Mouse (Mus musculus) Muller cell, postnatal 12 days (primary cell): ENCODE measurements around the gene Zdhhc21.

Experiments
- DNase-seq: peaks from one replicate; pipeline ENCODE4 v3.0.0-alpha.2; 2015; ENCODE audit errors: inconsistent ontology term

Zdhhc21 gene

DNA sequence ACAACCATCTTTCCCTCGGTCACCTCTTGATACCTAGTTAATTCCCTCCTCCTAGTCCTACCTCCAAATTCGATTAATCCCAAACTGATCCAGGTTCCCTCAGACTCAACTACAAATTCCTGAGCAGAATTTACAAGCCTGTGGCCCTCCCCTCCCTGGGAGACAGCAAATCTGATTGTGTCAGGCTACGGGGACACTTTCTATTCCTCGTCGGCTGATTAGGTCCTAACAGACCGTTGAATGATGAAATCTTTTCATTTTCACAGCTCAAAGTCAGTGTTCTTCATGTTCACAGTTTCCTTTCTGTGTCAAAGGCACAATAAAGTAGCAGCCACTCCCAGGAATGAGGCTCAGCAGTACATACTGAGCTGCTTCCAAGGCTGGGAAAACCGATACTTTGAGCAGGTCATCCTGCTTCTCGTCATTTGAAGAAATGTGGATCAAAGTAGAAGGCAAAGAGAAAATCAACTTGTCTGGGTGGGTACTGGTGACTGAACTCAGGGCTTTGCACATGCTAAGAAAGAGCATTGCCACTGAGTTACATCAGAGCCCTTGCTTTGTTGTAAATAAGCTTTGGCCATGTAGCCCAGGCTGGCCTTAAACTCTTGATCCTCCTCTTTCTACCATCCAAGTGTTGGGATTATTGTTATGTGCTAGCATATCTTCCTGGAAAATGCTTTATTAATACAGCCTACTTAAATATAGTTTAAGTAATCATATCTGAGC lies 5.4 kb upstream of the Zdhhc21 start:
- DNase-seq = no peak

DNA sequence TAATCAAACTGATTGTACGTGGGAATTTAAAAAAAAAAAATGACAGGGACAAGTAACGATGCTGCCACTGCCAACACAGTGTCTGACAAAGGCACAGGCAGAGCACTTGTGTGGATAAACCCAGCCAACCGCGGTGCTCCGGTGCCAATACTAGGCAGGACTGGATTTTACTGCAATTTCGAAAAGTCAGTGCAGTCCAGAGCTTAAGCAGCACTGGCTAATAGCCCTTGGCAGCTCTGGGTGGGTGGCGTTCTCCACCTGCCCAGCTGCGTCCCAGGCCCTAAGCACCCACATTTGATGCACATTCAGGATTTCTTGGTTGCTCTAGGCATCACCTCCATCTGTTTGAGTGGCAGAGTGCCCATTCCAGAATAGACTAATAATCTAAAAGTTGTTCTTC lies 3.6 kb upstream of the Zdhhc21 start:
- DNase-seq = no peak

DNA sequence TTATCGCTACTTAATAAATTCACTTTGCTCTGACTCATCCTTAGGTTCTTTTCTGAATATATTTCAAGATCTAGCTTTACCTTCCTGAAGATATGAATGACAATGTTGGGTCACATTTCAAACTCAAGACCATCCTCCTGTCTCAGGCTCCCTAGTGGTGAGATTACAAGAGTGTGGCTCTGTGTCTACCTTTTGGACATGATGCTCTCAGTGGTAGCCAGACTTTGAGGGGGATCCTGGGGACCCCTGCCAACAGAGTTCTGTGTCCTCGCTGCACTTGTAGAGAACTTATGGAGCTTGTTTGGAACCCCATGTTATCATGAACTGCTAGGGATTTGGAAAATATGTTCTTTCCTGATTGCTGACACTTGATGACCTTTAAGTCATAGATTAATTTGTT lies 1.7 kb upstream of the Zdhhc21 start:
- DNase-seq = no peak

- no peak for DNase-seq
Observed at GRCm38 (mm10) chr4:82860566-82860965, 808 bp upstream of the Zdhhc21 start.

DNA sequence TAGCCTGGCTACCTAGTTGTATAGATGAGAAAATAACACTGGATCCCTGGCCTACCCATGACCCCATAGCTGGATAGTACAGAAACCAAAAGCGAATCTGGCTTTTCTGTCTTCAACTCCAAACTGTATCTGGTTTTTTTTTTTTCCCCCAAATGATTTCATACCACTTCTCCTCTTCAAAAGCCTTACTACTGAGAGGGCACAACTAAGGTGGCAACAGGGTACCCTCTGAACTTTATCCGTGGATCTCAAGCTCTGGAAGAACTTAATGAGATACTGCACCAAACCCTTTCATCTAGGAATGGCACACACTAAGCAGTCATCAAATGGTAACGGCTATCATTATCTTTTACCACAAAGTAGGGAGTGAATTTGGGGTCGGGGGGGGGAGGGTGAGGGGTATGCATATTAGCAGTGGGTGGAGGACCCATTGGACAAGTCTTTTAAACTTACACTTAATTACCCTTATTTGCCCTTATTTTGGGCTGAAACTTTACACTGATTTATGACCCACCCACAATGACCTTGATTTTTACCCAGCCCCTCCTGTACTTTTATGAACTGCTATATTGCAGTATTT lies 1.2 kb downstream of the Zdhhc21 start:
- DNase-seq = no peak

DNA sequence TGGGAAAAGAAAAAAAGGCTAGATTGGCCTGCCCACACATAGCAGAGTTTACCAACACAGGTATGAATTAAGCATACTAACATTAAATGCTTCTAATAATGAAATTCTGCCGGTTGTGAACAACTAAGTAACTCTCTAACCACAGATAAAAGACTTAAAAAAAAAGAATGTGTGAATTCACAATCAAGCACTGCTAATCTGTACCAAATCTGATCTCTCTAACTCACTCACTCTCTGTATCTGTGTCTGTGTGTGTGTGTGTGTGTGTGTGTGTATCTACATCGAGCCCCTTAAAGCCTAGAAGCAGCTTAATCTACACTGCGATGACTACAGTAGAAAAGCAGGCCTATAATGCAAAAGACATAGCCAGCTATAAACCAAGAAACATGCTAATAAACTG lies 2.8 kb downstream of the Zdhhc21 start:
- no peak for DNase-seq

DNA sequence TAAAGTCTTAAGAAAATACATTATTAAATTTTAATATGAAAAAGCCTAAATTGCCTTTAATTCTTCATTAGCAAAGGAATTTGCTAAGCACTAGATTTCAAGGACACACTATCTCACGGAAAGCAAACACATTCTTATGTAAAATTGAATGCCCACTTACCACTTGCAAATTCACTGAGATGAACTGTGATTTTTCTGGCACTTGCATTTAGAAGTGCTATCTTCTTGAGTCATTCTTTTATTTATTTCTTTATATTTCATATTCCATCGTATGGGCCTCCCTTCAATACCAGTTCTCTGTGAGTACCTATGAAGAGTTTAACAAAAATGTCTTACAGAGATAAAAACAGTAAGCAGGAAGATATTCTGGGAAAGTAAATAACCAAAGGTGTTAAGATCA lies 5.9 kb downstream of the Zdhhc21 start:
- no peak for DNase-seq

GRCm38 (mm10) chr4:82848552-82849234 lies 11.1 kb downstream of the Zdhhc21 start:
- DNase-seq = no peak

- no peak for DNase-seq
Observed at GRCm38 (mm10) chr4:82837526-82838240, 22.1 kb downstream of the Zdhhc21 start.

DNA sequence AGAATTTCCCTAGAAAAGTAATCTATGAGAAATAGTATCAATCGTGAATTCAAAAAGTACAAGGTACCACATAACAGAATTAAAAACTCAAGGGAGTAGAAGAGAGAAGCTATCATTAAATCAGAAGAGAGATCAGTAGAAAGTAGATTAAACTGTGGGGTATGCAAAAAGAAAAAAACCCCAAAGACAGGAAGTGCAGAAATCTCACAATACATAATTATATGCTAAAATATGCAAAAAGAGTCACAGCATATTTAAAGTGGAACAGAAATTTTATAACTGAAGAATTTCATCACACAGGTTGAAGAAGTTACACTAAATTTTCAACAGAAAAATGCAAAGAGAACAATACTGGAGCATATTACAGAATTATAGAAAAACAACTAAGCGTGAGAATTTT lies 28.6 kb downstream of the Zdhhc21 start:
- DNase-seq = no peak

DNA sequence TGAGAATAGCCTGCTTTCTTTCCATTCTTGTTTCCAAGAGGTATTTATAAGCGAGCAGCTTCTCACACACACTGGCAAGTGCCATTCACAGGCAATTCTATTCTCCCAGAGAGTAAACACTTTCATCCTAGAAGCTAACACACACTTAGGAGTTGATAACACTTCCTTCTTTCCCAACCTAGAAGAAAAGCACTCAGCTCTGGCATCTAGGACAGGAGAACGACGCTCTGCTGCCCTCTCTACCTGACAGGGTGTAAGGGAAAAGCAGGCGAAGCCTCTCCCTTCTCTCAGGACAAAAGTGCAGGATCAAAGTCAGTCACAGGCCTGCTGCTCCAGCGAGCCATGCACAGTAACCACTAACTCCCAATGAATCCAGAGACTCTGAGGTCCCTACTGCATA lies 30.3 kb downstream of the Zdhhc21 start:
- no peak for DNase-seq

GRCm38 (mm10) chr4:82827001-82827400 lies 32.8 kb downstream of the Zdhhc21 start:
- no peak for DNase-seq

DNA sequence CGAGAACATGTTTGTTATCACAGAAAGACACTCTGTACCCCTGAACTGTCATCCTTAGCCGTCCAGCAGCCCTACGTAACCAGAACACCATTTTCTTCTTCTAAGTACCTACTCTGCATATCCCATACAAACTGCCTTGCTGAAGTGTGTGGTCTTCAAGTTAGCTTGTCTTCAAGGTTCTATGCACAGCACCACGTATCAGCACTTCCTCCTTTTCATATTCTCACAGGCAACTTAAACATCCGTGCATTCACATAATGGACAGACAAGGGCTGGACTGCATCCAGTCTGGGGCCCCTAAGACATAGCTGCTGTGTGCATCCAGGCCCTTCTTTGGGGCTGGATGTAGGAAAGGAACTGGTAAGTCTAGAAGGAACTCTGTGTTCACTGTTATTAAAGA lies 41.9 kb downstream of the Zdhhc21 start:
- DNase-seq = no peak

DNA sequence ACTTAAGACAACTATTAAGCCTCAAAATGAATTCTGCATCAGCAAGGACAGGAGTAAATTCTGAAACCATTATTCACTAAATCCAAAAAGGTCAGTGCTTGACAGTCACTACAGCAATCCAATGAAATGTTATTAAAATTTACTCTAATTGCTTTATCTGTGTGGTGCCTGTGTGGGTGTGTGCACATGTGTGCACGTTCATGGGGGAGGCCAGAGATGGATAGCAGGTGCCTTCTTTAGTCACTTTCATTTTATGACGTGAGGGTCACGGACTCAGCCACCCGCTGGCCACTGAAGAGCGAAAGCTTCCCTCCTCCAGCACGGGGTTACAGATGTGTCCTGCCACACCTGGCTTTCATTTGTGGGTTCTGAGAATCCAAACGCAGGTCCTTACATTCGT lies 43.4 kb downstream of the Zdhhc21 start:
- no peak for DNase-seq

DNA sequence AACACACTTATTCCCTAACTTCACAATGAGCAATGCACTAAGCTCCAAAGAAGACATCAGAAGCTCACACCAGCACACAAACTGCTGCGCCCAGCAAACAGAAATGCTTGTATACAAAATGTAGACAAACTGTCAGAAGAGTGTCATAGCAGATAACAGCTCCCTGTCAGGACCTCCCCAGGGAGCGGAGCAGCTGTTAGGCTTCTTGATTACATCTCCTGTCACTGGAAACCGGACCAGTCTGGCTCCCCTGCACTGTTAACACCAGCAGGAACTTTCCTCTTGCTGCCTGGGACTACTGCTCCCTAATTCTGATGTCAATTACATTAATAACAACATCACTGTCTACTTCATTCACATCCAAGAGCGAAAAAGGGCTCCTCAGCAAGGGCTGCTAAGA lies 44.5 kb downstream of the Zdhhc21 start:
- DNase-seq = no peak

- DNase-seq = no peak
Observed at GRCm38 (mm10) chr4:82813356-82813755, 46.4 kb downstream of the Zdhhc21 start.

DNA sequence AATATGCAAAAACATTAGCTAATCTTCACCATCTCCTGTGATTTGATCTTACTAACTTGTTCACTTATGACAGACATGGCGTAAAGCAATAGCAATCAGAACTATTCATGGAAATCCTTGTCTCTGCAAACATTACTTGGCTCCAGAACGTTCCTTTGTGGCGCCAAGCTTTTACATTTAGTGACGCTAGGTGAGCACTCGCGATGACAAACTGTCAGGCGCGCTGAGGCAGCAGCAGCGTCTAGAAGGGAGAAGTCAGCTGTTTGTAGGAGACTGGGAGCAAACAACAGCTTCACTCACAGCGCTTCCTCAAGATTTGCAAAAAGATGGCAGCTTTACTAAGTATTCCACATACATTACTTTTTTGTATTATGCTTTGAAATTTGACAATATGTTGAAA lies 51.9 kb downstream of the Zdhhc21 start:
- no peak for DNase-seq

GRCm38 (mm10) chr4:82806176-82806757 lies 53.5 kb downstream of the Zdhhc21 start:
- no peak for DNase-seq

DNA sequence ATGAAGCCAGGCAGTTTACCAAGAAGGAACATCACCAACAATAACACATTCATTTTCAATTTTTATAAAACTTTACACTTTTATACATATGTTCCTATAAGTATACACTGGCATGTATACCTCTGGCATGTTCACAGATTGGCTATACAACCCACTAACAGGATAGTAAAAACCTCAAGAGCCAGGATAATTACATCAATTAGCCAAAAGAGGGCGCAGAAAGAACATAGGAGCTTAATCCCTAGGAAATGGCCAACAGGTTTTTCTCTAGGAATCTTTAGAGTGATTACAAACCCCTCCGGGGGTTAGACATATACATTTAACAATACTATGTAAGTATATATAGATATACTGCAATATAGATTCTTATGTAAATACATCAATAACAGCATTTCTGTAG lies 55.7 kb downstream of the Zdhhc21 start:
- no peak for DNase-seq

DNA sequence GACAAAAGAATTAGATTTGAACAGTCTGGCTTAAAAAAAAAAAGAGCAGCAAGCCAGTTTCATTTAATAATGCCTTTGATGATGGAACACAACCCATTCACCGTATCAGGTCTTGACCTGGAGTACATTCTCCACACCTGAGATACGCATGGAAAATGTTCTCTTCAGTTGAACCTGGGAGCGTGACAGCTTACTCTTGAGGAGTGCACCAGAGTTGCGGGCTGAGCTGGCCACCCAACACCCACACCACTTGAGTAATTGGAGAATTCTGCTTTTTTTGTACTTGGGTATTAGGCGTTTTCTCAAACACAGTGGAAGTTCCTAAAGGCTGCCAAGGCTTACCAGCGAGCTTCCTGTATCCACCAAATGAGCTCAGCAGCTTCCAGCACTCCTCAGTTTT lies 66.2 kb downstream of the Zdhhc21 start:
- no peak for DNase-seq

DNA sequence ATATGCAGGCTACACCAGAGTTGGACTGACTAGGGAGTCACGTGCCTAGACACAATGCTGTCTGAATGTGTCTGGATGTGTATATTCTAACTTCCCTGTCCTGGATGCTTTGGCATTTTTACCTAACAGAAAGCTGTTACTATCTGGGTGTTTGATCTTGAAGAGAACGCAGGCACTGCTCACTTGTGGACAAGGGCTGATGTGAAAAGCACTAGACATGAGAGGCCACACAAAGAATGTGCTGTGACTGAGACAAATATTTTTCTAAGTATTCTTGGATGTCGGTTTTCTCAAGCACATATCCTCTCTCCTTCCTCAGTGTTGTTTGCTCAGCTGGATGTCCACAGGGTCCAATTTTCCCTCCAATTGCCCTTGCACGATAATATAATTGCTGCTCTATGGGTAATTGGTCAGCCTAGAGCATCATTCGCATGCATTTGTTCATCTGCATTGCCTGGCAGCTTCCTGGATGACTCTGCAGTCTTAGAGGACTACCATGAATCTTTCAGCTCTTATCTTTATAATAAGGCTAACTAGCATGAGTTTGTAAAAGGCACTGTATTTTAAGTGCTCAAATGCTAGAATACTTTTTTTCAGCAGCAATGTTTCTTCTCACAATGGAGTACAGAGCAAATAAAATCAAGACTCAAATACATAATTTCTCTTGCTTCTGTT lies 66.7 kb downstream of the Zdhhc21 start:
- DNase-seq = no peak
